Mouse (Mus musculus) central nervous system, embryonic 11.5 days (tissue): ENCODE measurements around the gene Gm11985. TPM values are rescaled to one million over a fixed set of nuclear protein-coding genes. Genes with fewer than 3 reads are reported as not detected.

Experiments used
- polyA plus RNA-seq: library from polyadenylated mRNA; depleted of rRNA; stranded (reverse); fragments of >200 nt; gene quantifications from 2 replicates; pipeline ENCODE4 v1.2.3, GENCODE M21; 2012; rRNA removed

Gene Gm11985
- polyA plus RNA-seq = 0.06 TPM in 2 replicates

DNA sequence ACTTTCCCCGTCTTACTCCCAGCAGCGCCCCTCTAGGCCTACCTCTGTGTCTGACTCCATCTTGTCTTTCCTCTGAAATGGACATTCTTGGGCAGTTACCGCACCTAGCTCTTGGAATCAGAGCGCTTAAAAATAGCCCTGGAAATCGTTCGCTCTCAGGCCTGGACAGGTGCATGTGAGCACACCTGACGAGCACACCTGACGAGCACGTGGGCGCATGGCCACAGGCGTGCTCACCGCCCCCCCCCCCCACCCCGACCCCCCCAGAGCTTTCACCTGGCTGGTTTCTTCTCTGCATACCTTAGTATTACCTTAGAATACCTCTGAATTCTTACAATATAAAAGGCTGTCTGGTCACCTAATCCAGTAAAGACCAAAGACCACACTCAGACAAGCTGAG is at the start of gene Gm11985:
TSS of gene Gm11985 (minus strand) at position 101 of the 400 bp plus-strand sequence.

GRCm38 (mm10) chr11:7213501-7214341 is 25.4 kb upstream of the Gm11985 start, which contains the start of gene Igfbp3:
Gene Igfbp3 (minus strand): TSS chr11:7213923.

DNA sequence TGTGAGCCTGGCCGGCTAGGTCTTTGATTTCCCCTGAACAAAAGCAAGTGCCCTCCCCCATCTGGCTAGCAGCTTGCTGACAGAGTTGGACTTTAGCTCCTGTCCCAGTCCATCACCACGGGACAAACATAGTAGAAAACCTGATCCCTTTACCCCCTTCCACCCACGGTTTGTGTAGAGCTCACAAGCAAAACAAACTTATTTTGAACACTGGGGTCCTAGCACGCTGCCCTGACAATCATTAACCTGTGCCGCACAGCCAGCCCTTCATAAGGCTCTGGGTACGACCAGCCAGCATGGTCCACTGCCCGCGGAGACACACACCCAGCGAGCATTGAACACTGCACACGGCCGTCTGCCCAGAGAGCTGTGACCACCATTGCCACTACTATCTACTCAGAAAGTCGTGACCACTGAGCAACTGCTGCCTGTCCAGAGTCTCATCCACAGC is 9.1 kb upstream of the Gm11985 start, which contains the start of gene Igfbp1:
TSS of gene Igfbp1 (plus strand) at position 292 of the 451 bp plus-strand sequence.

Other genes with a start within 250 kb of the Gm11985 start
- gene Adcy1, start 125.1 kb downstream of the Gm11985 start, polyA plus RNA-seq = 4.2 and 4.7 TPM in 2 replicates
- 1.4 and 4.0 TPM in 2 replicates for gene Igfbp1, start 9.2 kb upstream of the Gm11985 start, polyA plus RNA-seq
- 11.9 and 64.0 TPM in 2 replicates for gene Igfbp3, start 25.4 kb upstream of the Gm11985 start, polyA plus RNA-seq